Mouse (Mus musculus) macrophage (primary cell): ENCODE results near the gene Kremen1. TPM values are rescaled to one million over a fixed set of nuclear protein-coding genes. Genes with fewer than 3 reads are reported as not detected.

Source experiments
- H3K27ac ChIP-seq: fragments of 350-480 bp; formaldehyde crosslinking; 2 replicates; pipeline ENCODE4 v1.9.0; 2021
- H3K36me3 ChIP-seq: fragments of 350-480 bp; formaldehyde crosslinking; 2 replicates; pipeline ENCODE4 v1.9.0; 2021; ENCODE audit errors: inconsistent target
- H3K4me3 ChIP-seq: fragments of 350-480 bp; formaldehyde crosslinking; 2 replicates; pipeline ENCODE4 v1.9.0; 2021; ENCODE audit errors: inconsistent target
- H3K79me2 ChIP-seq: fragments of 350-480 bp; formaldehyde crosslinking; 2 replicates; pipeline ENCODE4 v1.9.0; 2021; ENCODE audit errors: inconsistent target
- WGBS: methylation state at CpG from one replicate; pipeline ENCODE4 v1.1.7; 2026; ENCODE audit warnings: inconsistent platforms; ENCODE audit not compliant: missing documents; 5-methylcytosine and 5-hydroxymethylcytosine counted together
- polyA plus RNA-seq: library from polyadenylated mRNA; stranded (reverse); fragments of 250-400 nt; gene quantifications from 3 replicates; pipeline ENCODE4 v1.2.4, GENCODE M21; 2018; ENCODE audit warnings: inconsistent platforms

Kremen1 gene
- polyA plus RNA-seq, 1 experiment from 2014 or later: 6.3 TPM

DNA sequence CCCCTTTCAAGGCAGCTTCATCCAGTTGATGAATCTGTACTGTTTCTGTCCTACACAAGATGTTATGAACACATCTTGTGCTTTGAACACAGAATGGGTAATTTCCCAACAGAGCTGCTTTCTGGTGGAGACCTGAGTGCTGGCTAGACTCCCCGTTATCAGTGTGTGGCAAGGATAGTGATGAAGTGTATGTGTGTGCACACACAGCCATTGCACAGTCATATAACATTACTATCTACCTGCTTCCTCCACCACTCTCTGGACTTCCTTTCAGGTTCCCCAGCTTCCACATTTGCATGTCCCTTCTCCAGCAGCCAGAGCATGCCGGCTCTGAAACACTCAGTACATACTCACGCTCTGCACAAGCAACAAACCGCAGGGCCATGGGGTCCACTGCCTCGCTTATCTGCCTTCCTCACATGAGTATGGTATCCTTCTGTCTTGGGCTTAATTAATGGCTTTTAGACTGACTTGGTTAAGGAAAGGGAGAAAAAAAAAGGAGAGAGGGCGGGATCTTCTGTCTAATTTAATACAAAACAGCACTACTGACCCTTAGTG lies 46.8 kb downstream of the Kremen1 start:
- Histone ChIP-seq H3K79me2 (no peaks in the 10 kb centered on the region), H3K27ac (no peak overlapping the region), H3K36me3 (0 out of 2 replicates have a peak, but pooled peaks cover 6% of the 10 kb centered on the region), H3K4me3 (no peak overlapping the region)
- 51% methylated on average over 6 of the region's 6 CpGs for WGBS

GRCm38 (mm10) chr11:5203054-5203453 lies 58.3 kb downstream of the Kremen1 start:
- Histone ChIP-seq H3K79me2 (no peaks in the 10 kb centered on the region), H3K27ac (no peak overlapping the region), H3K36me3 (0 out of 2 replicates have a peak, but pooled peaks cover 5% of the 10 kb centered on the region), H3K4me3 (no peak overlapping the region)
- 98% methylated on average over 6 of the region's 6 CpGs for WGBS

DNA sequence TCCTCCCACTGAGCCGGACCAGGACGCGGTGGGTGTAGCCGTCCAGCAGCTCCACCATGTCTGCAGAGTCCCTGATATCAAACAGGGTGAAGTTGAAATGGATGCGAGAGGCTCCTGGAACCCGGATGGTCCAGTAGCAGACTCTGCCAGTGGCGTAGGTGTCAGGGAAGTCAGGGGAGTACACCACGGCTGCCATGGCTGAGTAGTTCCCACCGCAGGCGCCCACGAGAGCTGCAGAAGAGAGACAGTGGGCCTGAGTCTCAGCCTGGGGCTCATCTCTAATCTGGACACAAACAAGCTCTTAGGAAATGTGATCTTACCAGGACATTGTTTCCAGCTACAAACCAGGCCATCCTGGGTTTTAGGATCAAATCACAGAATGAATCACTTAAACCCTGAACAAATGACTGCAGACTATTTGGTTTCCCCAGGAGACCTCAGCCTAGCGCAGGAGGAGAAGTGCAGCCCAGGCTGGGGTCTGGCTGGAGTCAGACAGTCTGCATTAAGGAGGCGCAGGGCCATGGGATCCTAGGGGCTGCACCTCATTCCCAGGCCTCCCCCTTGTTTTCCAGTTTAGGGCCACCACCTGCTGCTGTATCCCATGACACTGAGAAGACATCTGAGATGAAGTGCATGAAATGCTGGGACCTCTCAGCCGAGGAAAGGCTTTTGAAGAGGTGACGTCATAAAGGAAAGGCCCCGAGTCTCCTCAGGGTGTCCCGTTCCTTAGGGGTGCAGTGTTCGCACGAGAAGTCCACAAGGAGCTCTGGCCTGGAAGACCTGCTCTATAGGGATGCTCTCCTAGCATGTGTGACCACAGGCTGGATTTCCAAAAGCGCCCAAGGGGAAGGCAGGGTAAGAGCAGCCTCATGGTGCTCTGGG lies 59.3 kb downstream of the Kremen1 start:
- 0 out of 2 replicates have a peak, but pooled peaks cover 2% of the 10 kb centered on the region for H3K36me3 ChIP-seq
- H3K27ac ChIP-seq: no peak overlapping the region
- WGBS: 92% methylated on average over 20 of the region's 20 CpGs

DNA sequence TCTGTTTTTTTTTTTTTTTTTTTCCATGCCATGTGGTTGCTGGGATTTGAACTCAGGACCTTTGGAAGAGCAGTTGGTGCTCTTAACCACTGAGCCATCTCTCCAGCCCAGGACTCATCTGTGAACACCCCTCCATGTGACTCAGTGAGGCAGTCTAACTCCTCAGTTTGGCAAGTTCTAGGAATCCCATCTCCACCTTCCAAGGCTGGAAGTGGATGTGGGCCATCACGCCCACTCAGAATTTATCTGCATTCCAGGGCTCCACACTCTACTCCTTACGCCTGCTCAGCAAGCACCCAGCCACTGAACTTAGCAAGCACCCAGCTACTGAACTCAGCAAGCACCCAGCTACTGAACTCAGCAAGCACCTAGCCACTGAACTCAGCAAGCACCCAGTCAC lies 61.5 kb downstream of the Kremen1 start:
- Histone ChIP-seq H3K36me3 (no peaks in the 10 kb centered on the region), H3K27ac (no peak overlapping the region), H3K4me3 (no peak overlapping the region), H3K79me2 (no peaks in the 10 kb centered on the region)
- 100% methylated on average over 2 of the region's 2 CpGs for WGBS

More for the DNA sequence above, 59.3 kb downstream of the Kremen1 start:
- Histone ChIP-seq H3K79me2 (no peaks in the 10 kb centered on the region), H3K4me3 (no peak overlapping the region)

DNA sequence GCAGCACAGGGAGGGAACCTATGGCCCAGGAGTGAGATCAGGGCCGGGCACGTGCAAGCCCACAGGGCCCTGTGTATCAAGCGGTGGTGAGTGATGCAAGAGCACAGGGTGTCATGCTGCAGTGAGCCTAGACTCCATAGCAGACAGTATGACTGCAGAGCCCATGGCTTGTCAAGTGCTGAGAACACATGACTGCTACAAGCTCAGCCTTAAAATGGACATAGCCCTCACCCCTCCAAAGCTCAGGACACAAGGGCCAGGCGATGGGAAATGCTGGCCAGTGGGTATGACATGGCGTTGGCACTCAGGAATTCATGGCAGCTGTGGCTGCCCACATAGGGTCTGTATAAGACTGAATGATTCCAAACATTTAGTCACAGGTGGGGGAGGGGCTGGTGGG lies 64.3 kb downstream of the Kremen1 start:
- Histone ChIP-seq H3K79me2 (no peaks in the 10 kb centered on the region), H3K27ac (no peak overlapping the region), H3K4me3 (no peak overlapping the region), H3K36me3 (no peaks in the 10 kb centered on the region)
- WGBS: 88% methylated on average over 4 of the region's 5 CpGs

GRCm38 (mm10) chr11:5196583-5196982 lies 64.8 kb downstream of the Kremen1 start:
- H3K79me2 ChIP-seq: no peaks in the 10 kb centered on the region
- H3K36me3 ChIP-seq: no peaks in the 10 kb centered on the region
- WGBS: 88% methylated on average over 7 of the region's 7 CpGs
- no peak overlapping the region for H3K4me3 ChIP-seq
- H3K27ac ChIP-seq: no peak overlapping the region

GRCm38 (mm10) chr11:5193576-5193881 lies 67.8 kb downstream of the Kremen1 start:
- no peaks in the 10 kb centered on the region for H3K79me2 ChIP-seq
- no peaks in the 10 kb centered on the region for H3K36me3 ChIP-seq
- WGBS: 77% methylated on average over 1 of the region's 1 CpGs
- no peak overlapping the region for H3K27ac ChIP-seq
- no peak overlapping the region for H3K4me3 ChIP-seq

- WGBS: 76% methylated on average over 8 of the region's 8 CpGs
- Histone ChIP-seq H3K79me2 (no peaks in the 10 kb centered on the region), H3K36me3 (no peaks in the 10 kb centered on the region), H3K27ac (no peak overlapping the region), H3K4me3 (no peak overlapping the region)
Measured at GRCm38 (mm10) chr11:5192840-5193575, 68.3 kb downstream of the Kremen1 start.

GRCm38 (mm10) chr11:5192084-5192516 lies 69.3 kb downstream of the Kremen1 start:
- Histone ChIP-seq H3K79me2 (no peaks in the 10 kb centered on the region), H3K36me3 (no peaks in the 10 kb centered on the region), H3K4me3 (no peak overlapping the region), H3K27ac (no peak overlapping the region)
- WGBS: 89% methylated on average over 9 of the region's 9 CpGs

- Histone ChIP-seq H3K79me2 (no peaks in the 10 kb centered on the region), H3K4me3 (no peak overlapping the region), H3K27ac (no peak overlapping the region), H3K36me3 (no peaks in the 10 kb centered on the region)
- 90% methylated on average over 9 of the region's 9 CpGs for WGBS
Measured at GRCm38 (mm10) chr11:5189239-5189933, 72.0 kb downstream of the Kremen1 start.

GRCm38 (mm10) chr11:5188170-5188569 lies 73.2 kb downstream of the Kremen1 start:
- no peak overlapping the region for H3K27ac ChIP-seq
- 80% methylated on average over 4 of the region's 4 CpGs for WGBS
- H3K36me3 ChIP-seq: no peaks in the 10 kb centered on the region
- no peak overlapping the region for H3K4me3 ChIP-seq
- no peaks in the 10 kb centered on the region for H3K79me2 ChIP-seq

DNA sequence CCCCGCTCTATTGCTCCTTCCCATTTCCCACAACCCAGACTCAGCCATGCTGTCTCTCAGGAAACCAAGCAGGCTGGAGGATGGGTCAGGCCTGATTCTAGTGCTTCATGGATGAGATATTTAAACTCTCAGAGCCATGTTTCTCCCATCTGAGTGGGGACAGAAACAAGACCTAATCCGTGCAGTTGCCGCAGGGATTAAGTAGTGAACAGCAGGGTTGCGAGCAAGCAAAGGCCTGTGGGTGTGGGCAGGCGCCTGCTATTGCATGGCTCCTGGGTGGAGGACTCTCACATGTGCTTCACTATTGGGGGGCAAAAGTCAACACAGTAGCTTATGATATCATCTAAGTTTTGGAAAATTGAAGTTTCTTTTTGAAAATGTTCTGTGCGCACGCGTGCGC lies 76.5 kb downstream of the Kremen1 start:
- Histone ChIP-seq H3K4me3 (no peak overlapping the region), H3K79me2 (no peaks in the 10 kb centered on the region), H3K27ac (no peak overlapping the region), H3K36me3 (no peaks in the 10 kb centered on the region)
- WGBS: 99% methylated on average over 8 of the region's 9 CpGs

DNA sequence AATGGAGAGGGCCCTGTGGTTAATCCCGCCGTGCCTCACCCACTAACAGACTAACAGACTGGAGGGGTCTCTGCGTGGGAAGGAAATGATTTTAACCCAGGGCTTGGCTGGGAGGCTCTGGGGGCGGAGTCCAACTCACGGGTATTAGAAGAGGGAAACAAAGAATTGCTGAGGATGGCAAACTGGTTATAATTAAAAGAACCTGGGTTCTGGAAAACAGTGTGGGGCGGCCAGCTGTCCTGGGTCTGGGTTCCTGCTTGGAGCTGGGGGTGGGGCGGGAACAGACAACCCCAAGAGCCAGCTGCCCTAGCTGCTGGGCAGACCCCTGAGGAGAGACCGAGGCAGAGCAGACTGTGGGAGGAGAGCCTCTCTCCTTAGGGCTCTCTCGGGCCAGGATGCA lies 77.1 kb downstream of the Kremen1 start:
- no peak overlapping the region for H3K27ac ChIP-seq
- WGBS: 34% methylated on average over 8 of the region's 9 CpGs
- no peaks in the 10 kb centered on the region for H3K79me2 ChIP-seq
- H3K36me3 ChIP-seq: no peaks in the 10 kb centered on the region
- no peak overlapping the region for H3K4me3 ChIP-seq

GRCm38 (mm10) chr11:5182870-5183269 lies 78.5 kb downstream of the Kremen1 start:
- H3K36me3 ChIP-seq: no peaks in the 10 kb centered on the region
- no peaks in the 10 kb centered on the region for H3K79me2 ChIP-seq
- H3K4me3 ChIP-seq: no peak overlapping the region
- H3K27ac ChIP-seq: no peak overlapping the region
- 86% methylated on average over 4 of the region's 4 CpGs for WGBS
